Mouse (Mus musculus) fat pad, adult 2 months (tissue): ENCODE measurements at regions not wholly inside any gene's neighbourhood (a gene's known extent, or its start where the extent isn't known, plus 50 kb on each side); places are given as distances from the start of the nearest gene placed in this dataset.
"Not testable (repeated sequence)": the region's sequence is repeated elsewhere in the genome, so short reads cannot be mapped to it uniquely, and the experiment has no call there.

Source experiments
- DNase-seq: peaks from one replicate; pipeline ENCODE4 v3.0.0-alpha.2; 2011; ENCODE audit warnings: low read depth, low spot score; ENCODE audit errors: extremely low read depth

DNA sequence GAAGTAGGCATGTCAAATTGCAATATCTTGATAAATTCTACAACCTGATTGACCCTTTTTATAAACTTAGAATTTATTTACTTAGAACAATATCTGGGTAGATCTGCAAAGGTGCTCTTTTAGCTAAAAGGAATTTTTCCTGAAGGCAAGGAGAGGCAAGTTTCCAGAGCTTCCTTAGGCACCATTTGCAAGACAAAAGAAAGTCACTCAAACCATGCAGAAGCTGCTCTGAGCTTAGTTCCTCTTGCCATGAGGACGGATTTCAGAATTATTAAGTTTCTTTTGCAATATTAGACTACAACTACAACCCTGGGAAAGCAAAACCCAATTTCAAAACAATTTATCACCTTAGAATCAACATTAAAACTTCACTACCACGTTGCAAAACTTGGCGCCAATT is 429.2 kb upstream of the Magi2 start:
- DNase-seq = peak; percentile 11

DNA sequence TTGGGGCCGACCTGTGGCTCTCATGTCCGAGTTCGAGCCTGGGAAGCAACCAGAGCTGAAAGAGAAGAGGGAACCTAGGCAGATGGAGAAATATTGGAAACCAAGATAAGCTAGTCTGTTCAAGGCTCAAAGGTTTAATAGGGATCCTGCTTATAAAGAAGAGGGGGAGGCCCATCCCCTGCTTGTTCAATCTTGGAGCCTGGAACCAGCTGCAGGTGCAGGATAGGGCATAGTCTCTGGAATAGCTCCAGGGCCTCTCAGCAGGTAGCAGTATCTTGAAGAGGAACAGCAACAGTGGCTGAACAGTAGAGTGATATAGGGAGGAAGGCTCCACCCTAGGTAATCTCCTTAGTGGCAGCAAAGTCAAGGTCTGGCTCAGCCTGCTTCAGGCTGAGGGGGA is 427.3 kb upstream of the Magi2 start:
- DNase-seq = not testable (repeated sequence)
